Mouse (Mus musculus) megakaryocyte, embryonic 14.5 days (primary cell): ENCODE data around the gene Olfr1441.

Experiments used
- FLI1 ChIP-seq: IDR thresholded peaks from 2 replicates; pipeline ENCODE4 v1.6.1; 2012; ENCODE audit warnings: low read length, inconsistent platforms, mixed read lengths
- GATA1 ChIP-seq: IDR thresholded peaks from 3 replicates; pipeline ENCODE4 v1.6.1; 2012; ENCODE audit warnings: mixed read lengths, low read length, inconsistent platforms, borderline replicate concordance

DNA sequence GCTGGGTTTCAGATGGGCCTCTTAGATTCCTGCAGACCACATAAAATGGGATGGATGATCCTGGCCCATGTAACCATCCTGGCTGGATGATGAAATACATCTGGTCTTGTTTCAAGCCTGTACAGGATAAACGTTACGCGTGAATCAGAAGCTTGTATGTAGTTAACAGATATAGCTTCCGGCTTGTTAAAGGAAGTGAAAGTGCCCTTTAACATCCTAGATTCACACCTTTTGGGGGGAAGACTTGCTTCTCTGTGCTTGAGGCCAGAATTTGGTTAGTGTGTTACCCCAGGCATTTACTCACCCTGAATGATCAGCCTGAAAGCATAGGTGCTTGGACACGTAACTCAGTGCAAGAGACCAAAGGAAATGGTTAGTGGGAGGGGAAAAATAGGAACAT, 9.9 kb downstream of the Olfr1441 start:
- TF ChIP-seq GATA1 (no peak), FLI1 (no peak)
